Mouse (Mus musculus) MEL-GATA-1-ER (cell line): Measurements from ENCODE around the gene Prss53.
A peak's percentile ranks its signal among the peaks of the same experiment; 100 is the strongest.

Source experiments
- DNase-seq: peaks from one replicate; pipeline ENCODE4 v3.0.0-alpha.2; 2012; ENCODE audit warnings: low read depth; ENCODE audit errors: extremely low read depth

Prss53 gene

GRCm38 (mm10) chr7:127890798-127891197 lies at the start of gene Prss53:
Prss53 (minus strand) TSS chr7:127890970.
- no peak for DNase-seq

- no peak for DNase-seq
Measured at GRCm38 (mm10) chr7:127936216-127936884, 45.6 kb upstream of the Prss53 start.

DNA sequence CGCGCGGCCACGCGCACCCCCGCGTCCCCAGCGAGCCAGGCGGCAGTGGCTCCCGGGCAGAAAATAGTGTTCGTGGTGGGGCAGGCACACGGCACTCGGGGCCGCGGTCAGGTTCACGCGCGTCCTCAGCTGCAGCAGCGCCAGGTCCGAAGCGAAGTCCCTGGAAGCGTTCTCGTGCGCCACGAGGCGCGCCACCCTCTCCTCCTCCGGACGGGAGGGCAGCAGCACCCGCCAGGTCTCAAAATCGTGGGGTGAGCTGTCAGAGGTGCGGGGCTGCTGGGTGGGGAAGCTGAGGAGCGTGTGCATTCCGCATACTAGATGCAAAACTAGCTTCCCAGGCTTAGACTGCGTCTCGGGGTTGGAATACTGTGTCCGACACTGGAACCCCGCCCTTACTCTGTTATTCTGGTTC lies 45.0 kb upstream of the Prss53 start:
- peak; percentile 6 for DNase-seq

GRCm38 (mm10) chr7:127935028-127935722 lies 44.4 kb upstream of the Prss53 start:
- peak; percentile 91 for DNase-seq

DNA sequence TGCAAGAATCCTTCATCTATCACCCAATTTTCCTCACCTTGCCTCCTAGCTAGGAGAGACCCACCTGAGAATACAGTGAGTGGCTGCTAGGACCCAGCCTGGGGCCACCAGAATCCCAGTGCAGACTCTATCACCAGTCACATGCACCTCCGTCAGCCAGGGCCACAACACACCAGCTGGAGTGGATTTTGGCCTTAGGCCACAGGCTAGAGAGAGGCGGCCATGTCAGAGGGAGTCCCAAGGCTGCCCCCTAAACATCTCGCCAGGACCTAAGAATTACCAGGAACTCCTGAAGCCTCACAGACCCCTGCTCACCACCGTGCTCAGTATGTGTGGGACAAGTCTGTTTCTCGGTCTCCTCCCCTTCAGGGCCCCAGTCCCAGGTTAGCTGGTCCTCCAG lies 43.3 kb upstream of the Prss53 start:
- no peak for DNase-seq

DNA sequence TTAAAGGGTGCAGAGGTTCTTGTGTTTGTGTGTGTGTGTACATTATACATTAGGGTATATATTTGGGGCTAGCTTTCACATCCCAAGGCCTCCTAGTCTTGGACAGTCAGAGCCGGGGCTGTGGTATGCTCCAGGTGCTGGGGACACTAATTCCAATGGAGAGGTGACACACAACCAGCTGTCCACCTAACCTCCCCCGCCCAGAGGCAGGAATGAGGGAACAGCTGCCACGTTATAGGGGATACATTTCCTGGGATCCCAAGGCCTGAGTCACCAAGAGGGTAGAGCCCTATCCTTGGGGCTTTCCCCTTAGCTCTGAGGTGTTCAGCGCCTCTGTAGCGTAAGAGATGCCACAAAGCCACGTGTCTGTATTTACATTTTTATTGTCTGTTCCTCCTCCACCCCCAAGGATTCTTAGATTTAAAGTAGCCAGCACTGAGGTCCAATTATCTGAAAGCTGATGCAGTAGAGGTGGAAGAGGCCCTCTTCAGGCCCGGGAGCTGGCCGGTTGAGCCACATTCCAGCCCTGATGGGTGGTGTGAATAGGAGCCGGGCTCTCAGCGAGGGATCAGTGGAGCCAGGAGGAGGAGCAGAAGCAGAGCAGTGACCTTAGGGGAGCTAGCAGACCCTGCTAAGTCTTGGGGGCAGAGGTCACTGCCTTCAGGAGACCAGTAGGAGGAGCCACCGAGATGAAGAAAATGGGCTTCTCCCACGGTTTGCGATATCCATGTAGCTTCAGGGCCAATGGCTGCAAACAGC lies 41.7 kb upstream of the Prss53 start:
- no peak for DNase-seq

DNA sequence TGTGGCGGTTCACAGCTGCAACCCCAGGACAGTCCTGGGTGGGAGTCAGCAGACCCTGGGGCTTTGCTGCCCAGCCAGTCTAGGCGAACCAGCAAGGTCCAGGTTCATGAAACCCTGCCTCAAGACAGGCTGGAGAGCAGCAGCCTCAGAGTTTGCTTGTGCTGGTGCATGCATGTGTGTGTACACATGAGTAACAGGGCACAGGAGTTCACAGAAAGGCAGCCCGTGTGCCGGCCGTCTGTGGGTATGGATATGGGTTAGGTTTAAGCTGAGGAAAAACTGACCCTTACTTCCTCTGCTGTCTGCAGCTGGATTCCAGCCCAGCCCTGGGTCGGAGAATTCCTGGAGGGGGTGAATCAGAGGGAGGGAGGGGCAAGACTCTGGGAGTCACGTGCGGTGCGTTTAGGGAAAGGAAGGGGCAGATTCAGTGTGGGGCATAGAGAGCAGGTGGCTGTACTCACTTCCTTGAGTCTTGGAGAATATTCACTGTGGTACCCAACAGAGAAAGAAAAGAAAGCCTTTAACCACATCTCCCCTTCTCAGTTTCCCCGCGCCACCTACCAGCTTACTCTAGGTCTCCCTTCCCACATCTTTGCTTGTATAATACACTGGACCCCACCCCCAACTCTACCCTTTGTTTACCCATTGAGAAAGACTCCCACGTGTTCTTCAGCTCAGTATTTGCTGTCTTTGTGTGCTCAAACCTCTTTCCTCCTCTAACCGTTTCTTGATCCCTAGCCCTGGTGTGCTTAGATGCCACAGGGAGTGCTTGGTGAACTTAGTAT lies 40.8 kb upstream of the Prss53 start:
- no peak for DNase-seq

DNA sequence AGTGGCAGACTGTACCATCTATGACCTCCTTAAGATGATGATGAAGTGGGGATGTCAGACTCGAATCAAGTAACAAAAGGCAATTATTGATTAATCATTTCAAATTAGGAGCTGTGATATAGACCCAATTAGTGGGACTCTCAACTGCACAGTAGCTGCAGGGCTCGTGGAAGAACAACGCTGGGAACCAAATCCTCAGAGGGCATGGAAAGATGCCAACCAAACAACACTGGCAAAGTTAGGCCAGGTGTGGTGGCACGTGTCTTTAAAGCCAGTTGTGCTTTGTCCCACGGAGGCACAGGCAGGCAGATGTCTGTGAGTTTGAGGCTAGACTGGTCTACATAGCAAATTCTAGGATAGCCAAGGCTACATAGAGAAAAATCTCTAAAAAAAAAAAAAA lies 39.9 kb upstream of the Prss53 start:
- DNase-seq = no peak

GRCm38 (mm10) chr7:127929923-127930322 lies 39.2 kb upstream of the Prss53 start, which contains the start of gene Prss8:
Prss8 (minus strand) TSS chr7:127930104.
- no peak for DNase-seq

- no peak for DNase-seq
Measured at GRCm38 (mm10) chr7:127928596-127928995, 37.8 kb upstream of the Prss53 start.

DNA sequence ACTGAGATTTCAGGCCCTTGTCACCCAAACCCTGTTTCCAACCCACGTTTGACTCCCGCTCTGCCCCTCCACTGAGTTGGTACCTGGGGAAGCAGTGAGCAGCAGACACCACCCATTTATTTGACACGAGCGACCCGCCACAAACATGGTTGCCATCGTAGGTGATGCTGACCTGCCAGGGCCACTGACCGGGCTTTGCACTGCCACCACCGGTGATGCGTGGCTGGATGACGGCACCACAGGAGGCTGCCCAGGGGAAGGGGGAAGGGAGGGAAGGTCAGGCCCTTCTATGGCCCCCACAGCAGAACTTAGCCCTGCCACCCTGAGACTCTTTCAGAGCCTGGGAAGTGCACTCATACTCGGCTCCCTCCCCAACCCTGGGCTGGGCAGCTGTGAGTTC lies 37.0 kb upstream of the Prss53 start:
- no peak for DNase-seq

GRCm38 (mm10) chr7:127926846-127927245 lies 36.1 kb upstream of the Prss53 start:
- no peak for DNase-seq

- no peak for DNase-seq
Measured at GRCm38 (mm10) chr7:127926066-127926465, 35.3 kb upstream of the Prss53 start.

DNA sequence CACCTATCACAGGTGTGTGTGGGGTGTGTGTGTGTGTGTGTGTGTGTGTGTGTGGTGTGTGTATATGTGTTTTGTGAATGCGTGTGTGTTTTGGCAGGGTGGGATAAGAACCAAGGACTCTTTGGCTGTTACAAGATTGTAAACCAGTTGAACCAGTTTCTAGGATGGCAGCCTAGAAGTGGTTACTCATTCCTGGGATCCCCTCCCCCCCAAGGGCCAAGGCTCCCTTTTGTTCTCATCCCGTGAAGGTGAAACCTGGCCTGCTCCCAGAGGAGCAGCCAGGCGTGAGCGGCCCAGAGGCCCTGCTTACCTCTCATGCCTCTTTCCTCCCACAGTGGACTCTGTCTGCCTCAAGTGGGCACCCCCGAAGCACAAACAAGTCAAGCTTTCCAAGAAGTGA lies 34.5 kb upstream of the Prss53 start:
- DNase-seq = no peak

DNA sequence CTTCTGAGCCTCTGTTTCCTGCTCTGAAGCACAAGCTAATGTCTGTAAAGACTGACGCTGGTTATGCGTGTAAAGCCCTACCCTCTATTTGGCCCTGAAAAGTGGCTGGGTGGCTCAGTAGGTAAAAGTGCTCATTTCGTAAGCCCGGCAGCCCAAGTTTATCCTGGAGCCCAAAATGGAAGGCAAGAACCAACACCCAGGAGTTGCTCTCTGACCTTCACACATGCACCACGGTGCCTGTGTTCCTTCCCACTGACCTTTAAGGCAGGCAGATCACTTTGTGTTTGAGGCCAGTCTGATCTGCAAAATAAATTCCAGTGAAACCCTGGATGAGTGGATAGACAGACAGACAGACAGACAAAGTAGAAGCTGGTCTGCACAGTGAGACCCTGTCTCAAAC lies 32.9 kb upstream of the Prss53 start:
- no peak for DNase-seq

- peak; percentile 66 for DNase-seq
Measured at GRCm38 (mm10) chr7:127922451-127923275, 31.9 kb upstream of the Prss53 start.

GRCm38 (mm10) chr7:127921516-127921915 lies 30.7 kb upstream of the Prss53 start:
- DNase-seq = peak; percentile 26

GRCm38 (mm10) chr7:127919290-127919689 lies 28.5 kb upstream of the Prss53 start:
- no peak for DNase-seq

- peak; percentile 22 for DNase-seq
Measured at GRCm38 (mm10) chr7:127918203-127918602, 27.4 kb upstream of the Prss53 start.

GRCm38 (mm10) chr7:127915293-127915692 lies 24.5 kb upstream of the Prss53 start:
- no peak for DNase-seq

DNA sequence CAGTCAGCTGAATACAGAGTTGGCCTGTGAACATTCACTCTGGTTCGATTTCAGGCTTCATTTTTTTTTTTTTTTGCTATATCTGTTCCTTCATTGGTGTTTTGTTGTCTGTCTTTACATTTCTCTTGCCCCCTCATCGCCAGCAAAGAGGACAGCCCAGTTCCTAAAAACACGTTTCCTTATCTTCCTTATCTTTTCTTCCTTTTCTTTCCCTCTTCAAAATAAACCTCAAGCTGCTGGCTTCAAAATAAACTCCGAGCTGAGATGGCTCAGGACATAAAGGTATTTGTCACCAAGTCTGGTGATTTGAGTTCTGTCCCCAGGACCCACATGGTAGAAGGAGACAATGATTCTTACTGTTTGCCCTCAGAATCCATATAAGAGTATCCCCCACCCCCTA lies 22.2 kb upstream of the Prss53 start:
- no peak for DNase-seq
